Mouse (Mus musculus): ENCODE results near the gene Scube3.
"Not testable (repeated sequence)": the region's sequence is repeated elsewhere in the genome, so short reads cannot be mapped to it uniquely, and the experiment has no call there.

Scube3 gene

DNA sequence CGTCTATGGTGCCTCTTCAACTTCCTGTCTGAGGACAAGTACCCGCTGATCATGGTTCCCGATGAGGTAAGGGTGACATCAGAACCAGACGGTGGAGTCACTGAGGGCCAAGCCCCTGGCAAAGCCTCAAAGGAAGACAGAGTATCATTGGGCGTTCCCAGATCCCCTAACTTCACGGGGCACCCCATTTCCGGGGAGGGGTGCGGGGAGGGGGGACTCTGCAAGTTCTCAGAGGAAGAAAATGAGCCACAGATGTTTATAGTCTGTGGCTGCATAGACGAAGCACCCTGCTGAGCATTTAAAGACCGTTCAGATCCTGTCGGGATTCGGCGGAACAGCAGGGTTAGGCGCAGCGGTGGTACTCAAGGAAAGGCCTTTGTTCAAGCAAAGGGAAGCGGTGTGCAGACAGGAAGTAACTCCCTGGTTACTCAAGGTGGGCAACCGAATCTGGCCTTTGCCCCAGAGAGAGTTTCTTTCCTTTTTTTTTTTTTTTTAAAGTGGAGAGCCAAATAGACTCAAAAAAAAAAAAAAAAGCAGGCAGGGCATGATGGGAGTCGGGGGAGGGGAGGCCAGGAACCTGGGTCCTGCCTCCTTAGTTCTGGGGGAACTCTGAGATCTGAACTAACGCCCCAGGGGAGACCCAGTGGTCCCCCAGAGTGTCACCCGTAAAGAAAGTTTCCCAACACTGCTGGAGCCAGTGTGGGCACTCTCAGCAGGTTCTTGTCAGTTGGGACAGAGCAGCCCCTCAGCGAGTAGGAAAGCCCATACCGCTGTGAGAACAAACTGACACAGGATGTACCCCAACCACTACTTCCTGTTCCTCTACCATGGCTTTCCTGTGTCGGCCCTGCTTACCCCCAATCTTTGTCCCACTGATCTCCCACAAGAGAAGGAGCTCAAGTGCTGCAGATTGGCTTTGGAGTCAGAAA is 76.0 kb downstream of the Scube3 start:
- no peak for DNase-seq (ENCODE audit: low spot score in 2 of 2)

DNA sequence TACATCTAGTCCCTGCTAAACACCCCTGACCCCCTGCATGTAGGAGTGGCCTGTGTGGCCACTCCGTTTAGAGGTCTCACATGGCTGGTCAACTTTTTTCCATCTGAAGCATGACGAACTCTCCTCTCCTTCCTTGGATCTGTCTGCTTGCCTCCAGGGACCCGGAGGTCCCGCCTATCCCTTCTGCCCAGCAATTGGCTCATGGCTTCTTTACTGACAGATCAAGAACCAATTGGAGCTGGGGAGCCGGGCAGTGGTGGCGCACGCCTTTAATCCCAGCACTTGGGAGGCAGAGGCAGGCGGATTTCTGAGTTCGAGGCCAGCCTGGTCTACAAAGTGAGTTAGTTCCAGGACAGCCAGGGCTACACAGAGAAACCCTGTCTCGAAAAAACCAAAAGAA is 80.5 kb downstream of the Scube3 start:
- DNase-seq (ENCODE audit: low spot score in 2 of 2): not testable (repeated sequence)

DNA sequence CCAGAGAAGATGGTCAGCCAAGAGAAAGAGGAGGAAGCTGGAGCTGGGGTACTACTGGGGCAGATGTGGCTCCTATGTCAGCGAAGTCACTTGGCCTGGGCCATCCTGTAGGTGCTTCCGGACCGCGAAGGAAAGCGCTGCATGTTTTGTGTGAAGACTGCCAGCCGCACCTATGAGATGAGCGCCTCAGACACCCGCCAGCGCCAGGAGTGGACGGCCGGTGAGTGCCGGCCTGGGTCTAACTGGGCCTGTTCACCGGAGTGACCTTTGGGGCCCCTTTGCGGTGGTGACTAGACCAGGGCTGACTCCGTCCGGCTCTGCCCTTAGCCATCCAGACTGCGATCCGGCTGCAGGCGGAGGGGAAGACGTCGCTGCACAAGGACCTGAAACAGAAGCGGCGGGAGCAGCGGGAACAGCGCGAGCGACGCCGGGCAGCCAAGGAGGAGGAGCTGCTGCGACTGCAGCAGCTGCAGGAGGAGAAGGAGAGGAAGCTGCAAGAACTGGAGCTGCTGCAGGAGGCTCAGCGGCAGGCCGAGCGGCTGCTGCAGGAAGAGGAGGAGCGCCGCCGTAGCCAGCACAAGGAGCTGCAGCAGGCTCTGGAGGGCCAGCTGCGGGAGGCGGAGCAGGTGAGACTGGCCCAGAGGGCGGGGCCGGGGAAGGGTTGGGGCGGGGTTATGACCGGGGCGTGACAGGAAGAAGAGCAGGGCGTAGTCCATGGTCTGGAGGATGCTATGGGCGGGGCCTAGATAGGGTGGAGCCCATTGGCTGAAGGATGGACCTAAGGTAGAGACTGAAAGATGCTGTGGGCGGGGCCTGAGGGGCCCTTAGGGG is 81.8 kb downstream of the Scube3 start:
- DNase-seq (ENCODE audit: low spot score in 2 of 2): peak; percentile 64 to 75

Measured in frontal cortex, postnatal 25 days (tissue).